Mouse (Mus musculus) liver, embryonic 13.5 days (tissue): ENCODE data around the gene Nav3. TPM values are rescaled to one million over a fixed set of nuclear protein-coding genes. Genes with fewer than 3 reads are reported as not detected.

Experiments used
- ATAC-seq: fragments of 200-750 bp; cut with Nextera tagmentation; 2 replicates; pipeline ENCODE4 v1.8.0; 2017; ENCODE audit warnings: low read depth, mild to moderate bottlenecking, moderate number of reproducible peaks, moderate library complexity
- DNase-seq: peaks from one replicate; pipeline ENCODE4 v3.0.0; 2022
- H3K27ac ChIP-seq: fragments of 300-500 bp; sonication (generic); 2 replicates; pipeline ENCODE4 v1.5.1; 2015; ENCODE audit warnings: moderate library complexity, mild to moderate bottlenecking, inconsistent platforms
- H3K27me3 ChIP-seq: fragments of 300-500 bp; sonication (generic); 2 replicates; pipeline ENCODE4 v1.6.1; 2015; ENCODE audit warnings: mild to moderate bottlenecking, inconsistent platforms
- H3K36me3 ChIP-seq: fragments of 300-500 bp; sonication (generic); 2 replicates; pipeline ENCODE4 v1.6.1; 2015; ENCODE audit warnings: mild to moderate bottlenecking, inconsistent platforms
- H3K4me1 ChIP-seq: fragments of 300-500 bp; sonication (generic); replicated peaks from 2 replicates; pipeline ENCODE4 v1.6.1; 2015; ENCODE audit warnings: inconsistent platforms
- H3K4me2 ChIP-seq: fragments of 300-500 bp; sonication (generic); 2 replicates; pipeline ENCODE4 v1.6.1; 2015; ENCODE audit warnings: inconsistent platforms, mild to moderate bottlenecking, moderate library complexity
- H3K4me3 ChIP-seq: fragments of 300-500 bp; sonication (generic); replicated peaks from 2 replicates; pipeline ENCODE4 v1.5.1; 2015; ENCODE audit warnings: mild to moderate bottlenecking, inconsistent platforms
- H3K9ac ChIP-seq: fragments of 300-500 bp; sonication (generic); 2 replicates; pipeline ENCODE4 v1.6.1; 2015; ENCODE audit warnings: mild to moderate bottlenecking, inconsistent platforms
- H3K9me3 ChIP-seq: fragments of 300-500 bp; sonication (generic); replicated peaks from 2 replicates; pipeline ENCODE4 v1.6.1; 2016; ENCODE audit warnings: inconsistent platforms
- WGBS: fragments of 180-500 bp; shearing (Covaris S2); methylation state at CpG from one replicate; pipeline ENCODE4 v1.1.7; 2015; ENCODE audit not compliant: insufficient replicate concordance; 5-methylcytosine and 5-hydroxymethylcytosine counted together
- polyA plus RNA-seq: library from polyadenylated mRNA; unstranded; fragments of >200 nt; fragmentation: Nextera tagmentation; extraction: Ambion mirVana; gene quantifications from 2 replicates; pipeline ENCODE4 v1.2.1, GENCODE M21; 2015

Nav3 gene
- polyA plus RNA-seq, 1 experiment from 2014 or later, result 0.41 TPM

- WGBS, result 25% methylated on average over 4 of the region's 4 CpGs
- no peak for DNase-seq
Measured at GRCm38 (mm10) chr10:109864708-109865107, 591.3 kb downstream of the Nav3 start.

GRCm38 (mm10) chr10:109861275-109861674 lies 594.7 kb downstream of the Nav3 start:
- DNase-seq (no peak), ATAC-seq (no peak)
- Histone ChIP-seq H3K27ac (no peak overlapping the region), H3K36me3 (no peaks in the 10 kb centered on the region), H3K4me1 (no peaks in the 10 kb centered on the region), H3K4me3 (no peak overlapping the region), H3K4me2 (no peak overlapping the region), H3K9me3 (no peaks in the 10 kb centered on the region), H3K9ac (no peak overlapping the region), H3K27me3 (no peaks in the 10 kb centered on the region)
- 36% methylated on average over 2 of the region's 2 CpGs for WGBS

More at GRCm38 (mm10) chr10:109864708-109865107, 591.3 kb downstream of the Nav3 start:
- Histone ChIP-seq H3K27me3 (no peaks in the 10 kb centered on the region), H3K36me3 (no peaks in the 10 kb centered on the region), H3K9ac (no peak overlapping the region), H3K4me1 (no peaks in the 10 kb centered on the region), H3K4me3 (no peak overlapping the region), H3K4me2 (no peak overlapping the region), H3K27ac (no peak overlapping the region), H3K9me3 (no peaks in the 10 kb centered on the region)
- ATAC-seq, result no peak

GRCm38 (mm10) chr10:109858568-109858967 lies 597.4 kb downstream of the Nav3 start:
- WGBS, result 56% methylated on average over 2 of the region's 2 CpGs
- Histone ChIP-seq H3K4me2 (no peak overlapping the region), H3K27me3 (no peaks in the 10 kb centered on the region), H3K4me3 (no peak overlapping the region), H3K9me3 (no peaks in the 10 kb centered on the region), H3K27ac (no peak overlapping the region), H3K4me1 (no peaks in the 10 kb centered on the region), H3K36me3 (no peaks in the 10 kb centered on the region), H3K9ac (no peak overlapping the region)
- DNase-seq (no peak), ATAC-seq (no peak)

DNA sequence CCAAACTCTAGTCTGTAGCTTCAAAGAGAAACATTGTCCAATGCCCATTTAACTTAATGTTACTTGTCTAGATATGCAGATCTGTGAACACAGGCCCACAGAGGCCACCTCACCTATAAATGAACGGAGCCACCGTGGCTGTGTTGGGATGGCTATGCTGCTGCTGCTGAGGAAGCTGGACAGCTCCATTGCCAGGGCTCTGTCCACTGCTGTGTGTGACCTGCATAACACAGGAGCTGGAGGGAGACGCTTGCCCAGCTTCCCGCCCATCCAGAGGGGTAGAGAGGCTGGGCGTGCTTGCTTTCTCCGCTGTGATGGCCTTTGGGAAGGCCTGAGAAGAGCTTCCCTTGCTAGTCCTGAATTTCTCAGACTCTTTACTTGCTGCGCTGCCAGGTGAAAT lies 603.6 kb downstream of the Nav3 start:
- H3K36me3 ChIP-seq, result no peaks in the 10 kb centered on the region
- no peaks in the 10 kb centered on the region for H3K27me3 ChIP-seq
- H3K4me2 ChIP-seq, result no peak overlapping the region
- whole genome bisulfite sequencing, result 32% methylated on average over 7 of the region's 7 CpGs
- no peak overlapping the region for H3K9ac ChIP-seq
- H3K9me3 ChIP-seq, result no peaks in the 10 kb centered on the region
- DNase-seq, result no peak
- ATAC-seq, result no peak
- no peak overlapping the region for H3K4me3 ChIP-seq
- no peaks in the 10 kb centered on the region for H3K4me1 ChIP-seq
- no peak overlapping the region for H3K27ac ChIP-seq

- WGBS, result 64% methylated on average over 4 of the region's 4 CpGs
- no peak overlapping the region for H3K9ac ChIP-seq
- no peak for ATAC-seq
Measured at GRCm38 (mm10) chr10:109847631-109848030, 608.4 kb downstream of the Nav3 start.

GRCm38 (mm10) chr10:109843661-109844060 lies 612.3 kb downstream of the Nav3 start:
- no peak overlapping the region for H3K4me2 ChIP-seq
- ATAC-seq (no peak), DNase-seq (no peak)
- H3K4me3 ChIP-seq, result no peak overlapping the region
- WGBS, result 66% methylated on average over 4 of the region's 4 CpGs
- no peaks in the 10 kb centered on the region for H3K9me3 ChIP-seq
- no peak overlapping the region for H3K9ac ChIP-seq
- H3K4me1 ChIP-seq, result no peaks in the 10 kb centered on the region
- H3K36me3 ChIP-seq, result no peaks in the 10 kb centered on the region
- no peak overlapping the region for H3K27ac ChIP-seq
- H3K27me3 ChIP-seq, result no peaks in the 10 kb centered on the region

More at GRCm38 (mm10) chr10:109847631-109848030, 608.4 kb downstream of the Nav3 start:
- Histone ChIP-seq H3K27ac (no peak overlapping the region), H3K4me2 (no peak overlapping the region), H3K27me3 (no peaks in the 10 kb centered on the region), H3K36me3 (no peaks in the 10 kb centered on the region), H3K4me1 (no peaks in the 10 kb centered on the region), H3K4me3 (no peak overlapping the region), H3K9me3 (no peaks in the 10 kb centered on the region)
- DNase-seq, result no peak

DNA sequence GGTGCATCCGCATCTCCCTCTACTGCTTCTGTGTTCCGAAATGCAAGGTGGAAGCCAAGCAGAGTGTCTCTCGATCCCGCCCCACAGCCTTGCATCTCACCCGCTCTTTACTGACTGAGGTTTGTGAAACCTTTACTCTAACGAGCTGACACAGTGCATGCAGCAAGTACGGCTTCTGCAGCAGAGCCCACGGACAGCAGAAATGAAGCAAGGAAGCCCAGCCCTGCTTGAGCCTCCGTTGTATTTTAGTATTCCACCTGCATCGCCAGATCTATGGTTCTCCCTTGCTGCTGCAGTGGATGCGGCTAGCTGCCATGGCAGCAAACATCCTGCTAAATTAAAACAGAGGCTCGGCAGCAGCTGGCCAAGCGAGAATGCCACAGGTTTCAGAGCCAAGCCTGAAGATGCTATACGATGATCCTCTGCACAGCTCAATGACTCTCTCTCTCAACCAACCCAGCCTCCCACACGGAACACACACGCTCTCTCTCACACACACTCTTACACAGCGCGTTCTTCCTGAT lies 623.2 kb downstream of the Nav3 start:
- H3K27me3 ChIP-seq, result no peaks in the 10 kb centered on the region
- H3K4me1 ChIP-seq, result no peaks in the 10 kb centered on the region
- no peak overlapping the region for H3K9ac ChIP-seq
- H3K9me3 ChIP-seq, result no peaks in the 10 kb centered on the region
- WGBS, result 37% methylated on average over 18 of the region's 18 CpGs
- H3K4me2 ChIP-seq, result no peak overlapping the region
- no peak overlapping the region for H3K4me3 ChIP-seq
- no peaks in the 10 kb centered on the region for H3K36me3 ChIP-seq
- ATAC-seq, result no peak
- no peak for DNase-seq
- H3K27ac ChIP-seq, result no peak overlapping the region

- no peak overlapping the region for H3K9ac ChIP-seq
- H3K4me2 ChIP-seq, result no peak overlapping the region
- no peak overlapping the region for H3K4me3 ChIP-seq
- ATAC-seq (no peak), DNase-seq (no peak)
- no peak overlapping the region for H3K27ac ChIP-seq
- no peaks in the 10 kb centered on the region for H3K27me3 ChIP-seq
- 58% methylated on average over 5 of the region's 5 CpGs for WGBS
- no peaks in the 10 kb centered on the region for H3K4me1 ChIP-seq
- no peaks in the 10 kb centered on the region for H3K36me3 ChIP-seq
- no peaks in the 10 kb centered on the region for H3K9me3 ChIP-seq
Measured at GRCm38 (mm10) chr10:109806782-109807493, 649.1 kb downstream of the Nav3 start.

- H3K9ac ChIP-seq, result no peak overlapping the region
Measured at GRCm38 (mm10) chr10:109803441-109803840, 652.6 kb downstream of the Nav3 start.

DNA sequence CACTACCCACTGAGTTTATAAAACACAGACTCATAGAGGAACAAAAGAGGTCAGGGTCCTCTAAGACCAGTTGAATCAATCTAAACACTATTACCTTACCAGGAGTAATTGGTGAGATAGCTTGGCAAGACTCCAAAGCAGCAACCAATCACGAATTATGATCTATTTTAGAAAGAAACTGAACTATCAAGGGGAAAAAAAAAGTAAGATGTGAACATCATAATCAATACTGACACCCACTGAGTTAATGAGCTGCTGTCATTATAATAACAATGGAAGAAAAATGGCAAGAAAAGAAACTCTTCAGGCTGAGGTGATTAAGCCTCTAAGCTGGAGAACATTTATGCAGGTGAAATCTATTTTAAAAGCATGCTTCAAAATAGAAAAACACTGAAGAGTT lies 653.8 kb downstream of the Nav3 start:
- Histone ChIP-seq H3K4me1 (no peaks in the 10 kb centered on the region), H3K9me3 (no peaks in the 10 kb centered on the region), H3K4me3 (no peak overlapping the region), H3K27me3 (no peaks in the 10 kb centered on the region), H3K4me2 (no peak overlapping the region), H3K36me3 (no peaks in the 10 kb centered on the region), H3K27ac (no peak overlapping the region), H3K9ac (no peak overlapping the region)
- DNase-seq (no peak), ATAC-seq (no peak)
- 38% methylated on average over 1 of the region's 1 CpGs for WGBS

More at GRCm38 (mm10) chr10:109803441-109803840, 652.6 kb downstream of the Nav3 start:
- Histone ChIP-seq H3K27me3 (no peaks in the 10 kb centered on the region), H3K4me1 (no peaks in the 10 kb centered on the region), H3K27ac (no peak overlapping the region), H3K4me2 (no peak overlapping the region), H3K36me3 (no peaks in the 10 kb centered on the region), H3K4me3 (no peak overlapping the region), H3K9me3 (no peaks in the 10 kb centered on the region)
- ATAC-seq (no peak), DNase-seq (no peak)

DNA sequence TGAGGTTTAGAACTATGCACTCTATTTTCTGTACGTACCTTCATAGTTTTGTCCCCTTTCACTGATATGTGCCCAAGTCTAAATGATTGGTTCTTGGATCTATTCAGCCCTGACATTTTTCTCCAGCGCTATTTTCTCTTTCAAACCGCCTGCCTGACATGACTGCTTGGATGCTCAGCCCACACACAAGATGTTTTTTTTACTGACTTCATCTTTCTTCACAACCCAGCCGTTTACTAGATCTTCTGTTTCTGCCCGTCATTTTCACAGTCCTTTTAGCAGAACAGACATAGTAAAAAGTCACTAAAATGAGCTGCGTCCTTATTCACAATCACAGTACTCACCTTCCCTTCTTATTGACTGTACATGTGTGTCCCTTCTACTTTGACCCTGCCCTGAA lies 656.8 kb downstream of the Nav3 start:
- H3K9ac ChIP-seq, result no peak overlapping the region
- H3K27me3 ChIP-seq, result no peaks in the 10 kb centered on the region
- no peak overlapping the region for H3K27ac ChIP-seq
- no peaks in the 10 kb centered on the region for H3K4me1 ChIP-seq
- DNase-seq, result no peak
- H3K4me3 ChIP-seq, result no peak overlapping the region
- ATAC-seq, result no peak
- H3K4me2 ChIP-seq, result no peak overlapping the region
- H3K9me3 ChIP-seq, result no peaks in the 10 kb centered on the region
- no peaks in the 10 kb centered on the region for H3K36me3 ChIP-seq
- 62% methylated on average over 6 of the region's 6 CpGs for WGBS

GRCm38 (mm10) chr10:109796981-109797380 lies 659.0 kb downstream of the Nav3 start:
- no peaks in the 10 kb centered on the region for H3K27me3 ChIP-seq
- no peaks in the 10 kb centered on the region for H3K4me1 ChIP-seq
- DNase-seq, result no peak
- no peaks in the 10 kb centered on the region for H3K36me3 ChIP-seq
- 53% methylated on average over 3 of the region's 3 CpGs for WGBS
- H3K4me3 ChIP-seq, result no peak overlapping the region
- H3K9me3 ChIP-seq, result no peaks in the 10 kb centered on the region
- H3K27ac ChIP-seq, result no peak overlapping the region
- ATAC-seq, result no peak
- no peak overlapping the region for H3K4me2 ChIP-seq
- no peak overlapping the region for H3K9ac ChIP-seq
